Mouse (Mus musculus) urinary bladder, postnatal 14 days (tissue): ENCODE measurements around the gene Golt1a.
"Not testable (repeated sequence)": the region's sequence is repeated elsewhere in the genome, so short reads cannot be mapped to it uniquely, and the experiment has no call there.

ENCODE experiments used
- DNase-seq: peaks from one replicate; pipeline ENCODE4 v3.0.0; 2021; ENCODE audit warnings: low spot score

Golt1a gene

GRCm38 (mm10) chr1:133306842-133307241 lies 2.8 kb upstream of the Golt1a start:
- peak; percentile 83 for DNase-seq

- peak; percentile 26 for DNase-seq
These were observed 2.3 kb upstream of the Golt1a start for GRCm38 (mm10) chr1:133307318-133307717.

GRCm38 (mm10) chr1:133311240-133311639 lies 1.6 kb downstream of the Golt1a start:
- DNase-seq: no peak

DNA sequence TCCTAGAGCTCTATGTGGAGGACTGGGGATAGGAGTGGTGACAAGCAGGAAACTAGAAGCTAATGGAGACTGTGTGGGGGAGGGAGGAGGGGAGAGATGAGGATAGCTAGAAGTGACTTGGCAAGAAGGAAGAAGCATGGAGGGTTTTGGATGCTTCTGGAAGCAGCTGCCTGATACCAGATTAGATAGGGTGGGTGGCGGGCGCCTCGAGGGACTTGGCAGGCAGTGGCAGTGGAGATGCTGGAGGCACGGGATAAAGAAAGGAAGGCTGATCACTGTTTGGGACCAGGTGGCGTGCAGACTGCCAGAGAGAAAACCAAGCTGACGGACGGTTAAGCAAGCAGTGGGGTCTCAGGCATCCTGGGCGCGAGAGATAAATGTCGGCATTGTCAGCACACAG lies 2.3 kb downstream of the Golt1a start:
- DNase-seq: no peak

DNA sequence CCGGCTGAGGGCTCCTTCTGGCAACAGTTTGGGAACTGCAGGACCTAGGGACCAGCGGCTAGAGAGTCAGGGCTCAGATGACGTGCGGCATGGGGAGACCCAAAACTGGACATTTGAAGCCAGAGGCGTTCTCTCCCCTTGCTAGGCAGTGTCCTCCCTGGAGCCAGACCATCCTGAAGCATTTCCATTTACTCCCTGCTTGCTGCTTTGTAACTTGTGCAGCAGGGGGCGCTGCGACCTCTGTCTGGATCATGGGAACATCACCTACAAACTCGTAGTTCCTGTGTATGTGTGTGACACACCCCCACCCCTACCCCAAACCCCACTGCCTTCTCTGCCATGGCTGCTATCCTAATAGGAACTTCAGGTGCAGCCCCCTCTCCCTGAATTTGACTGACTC lies 4.8 kb downstream of the Golt1a start:
- peak; percentile 67 for DNase-seq

- DNase-seq: no peak
These were observed 6.2 kb downstream of the Golt1a start for GRCm38 (mm10) chr1:133315775-133316174.

DNA sequence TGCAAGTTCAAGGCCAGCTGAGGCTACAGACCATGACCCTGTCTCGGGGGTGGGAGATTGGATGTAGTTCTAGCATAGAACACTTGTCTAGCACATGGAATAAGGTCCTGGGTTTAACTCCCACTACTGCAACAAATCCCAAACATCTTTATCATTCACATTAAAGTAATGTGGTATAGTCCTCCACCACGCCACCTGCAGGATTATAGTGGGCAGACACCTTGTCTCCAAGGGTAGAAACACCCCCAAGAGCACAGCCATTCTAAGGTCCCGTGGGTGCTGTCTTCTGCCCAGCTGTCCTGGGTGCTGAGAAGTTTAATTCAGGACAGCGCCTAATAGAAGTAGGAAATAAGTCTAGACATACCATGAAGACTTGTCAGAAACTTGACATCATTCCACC lies 7.0 kb downstream of the Golt1a start:
- DNase-seq: no peak

DNA sequence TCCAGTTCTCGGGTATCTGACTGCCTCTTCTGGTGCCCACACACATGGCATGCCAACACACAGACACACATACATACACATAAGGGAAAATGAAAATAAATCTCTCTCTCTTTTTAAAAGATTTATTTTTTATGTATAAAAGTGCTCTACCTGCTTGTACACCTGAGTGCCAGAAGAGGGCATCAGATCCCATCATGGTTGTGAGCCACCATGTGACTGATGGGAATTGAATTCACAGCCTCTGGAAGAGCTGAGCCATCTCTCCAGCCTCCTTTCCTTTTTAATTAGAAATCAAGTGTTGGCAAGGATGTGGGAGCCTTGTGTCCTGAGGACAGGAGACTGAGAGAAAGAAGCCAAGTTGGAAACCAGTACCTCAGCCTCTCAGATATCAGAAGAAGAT lies 7.5 kb downstream of the Golt1a start:
- DNase-seq: no peak

GRCm38 (mm10) chr1:133321267-133321925 lies 11.8 kb downstream of the Golt1a start, which contains the start of gene Kiss1:
Kiss1 (plus strand) TSS chr1:133321875.
- no peak for DNase-seq

- DNase-seq: no peak
These were observed 13.7 kb downstream of the Golt1a start for GRCm38 (mm10) chr1:133323333-133323732.

DNA sequence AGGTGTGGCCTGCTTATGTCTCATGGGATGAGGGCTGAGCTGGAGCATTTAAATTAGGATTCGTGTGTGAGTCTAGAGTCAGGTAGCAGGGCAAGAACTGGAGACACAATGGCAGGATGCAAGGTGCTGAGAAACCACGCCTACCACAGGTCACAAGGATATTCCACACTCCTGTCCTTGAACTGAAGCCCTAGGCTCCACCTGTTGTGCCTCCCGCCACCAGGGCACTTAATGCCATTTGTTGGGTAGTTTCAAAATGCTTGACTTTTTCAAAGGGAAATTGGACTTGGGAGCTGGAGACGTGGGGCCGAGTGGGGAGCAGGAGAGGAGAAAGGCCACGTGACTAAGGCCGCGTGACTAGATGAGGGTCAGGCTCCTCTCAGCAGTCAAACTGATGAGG lies 16.4 kb downstream of the Golt1a start:
- no peak for DNase-seq

DNA sequence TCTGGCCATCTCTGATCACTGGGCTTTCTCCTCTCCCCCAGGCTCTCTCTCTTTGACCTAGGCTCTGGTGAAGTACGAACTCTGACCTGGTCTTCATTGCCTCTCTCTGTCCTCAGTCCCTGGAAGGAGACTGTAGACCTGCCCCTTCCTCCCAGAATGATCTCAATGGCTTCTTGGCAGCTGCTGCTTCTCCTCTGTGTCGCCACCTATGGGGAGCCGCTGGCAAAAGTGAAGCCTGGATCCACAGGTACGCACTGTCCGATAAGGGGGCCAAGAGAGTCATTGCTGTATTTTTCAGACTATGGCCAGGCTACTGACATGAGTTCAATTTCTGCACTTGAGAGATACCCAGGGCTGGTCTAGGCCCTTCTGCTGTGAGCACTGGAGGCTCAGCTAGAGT lies 17.5 kb downstream of the Golt1a start:
- no peak for DNase-seq

DNA sequence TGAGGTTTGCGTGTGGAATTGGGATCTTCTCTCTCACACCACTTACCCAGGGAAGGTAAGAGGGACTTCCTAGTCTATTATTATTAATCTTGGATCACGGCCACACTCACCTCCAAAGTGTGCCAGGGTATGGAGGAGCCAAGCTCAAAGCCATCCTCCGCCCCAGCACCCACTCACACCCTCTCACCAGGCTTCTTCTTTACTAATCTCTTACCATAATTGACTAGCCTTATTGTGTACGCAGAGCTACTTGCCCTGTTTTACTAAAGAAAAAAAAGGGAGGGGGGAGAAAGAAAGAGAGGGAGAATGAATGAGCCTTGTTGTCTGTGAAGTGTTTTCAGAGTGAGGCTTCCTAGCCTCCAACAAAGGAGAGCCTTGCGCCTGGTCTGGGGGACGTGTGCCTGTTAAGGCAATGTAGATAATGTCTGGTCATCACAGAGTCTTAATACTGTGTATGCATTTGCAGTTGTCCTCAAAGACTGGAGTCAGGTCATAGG lies 18.7 kb downstream of the Golt1a start:
- DNase-seq: no peak

- no peak for DNase-seq
These were observed 19.5 kb downstream of the Golt1a start for GRCm38 (mm10) chr1:133328896-133329637.

DNA sequence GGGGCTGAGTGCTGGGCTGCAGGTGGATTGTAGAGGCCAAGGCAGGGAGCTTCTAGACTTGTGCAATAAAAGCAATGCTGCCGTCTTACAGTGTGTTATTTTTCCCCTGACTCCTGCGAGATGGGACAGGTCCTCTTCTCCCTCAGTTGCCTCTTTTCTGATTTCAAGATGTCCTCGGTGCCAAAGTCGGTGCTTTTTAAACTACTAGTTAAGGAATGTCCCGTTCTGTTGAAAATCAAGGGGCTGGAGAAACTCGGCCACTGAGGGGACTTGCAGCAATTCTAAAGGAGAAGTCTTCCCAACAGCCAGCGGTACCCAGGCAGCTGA lies 20.0 kb downstream of the Golt1a start:
- DNase-seq: no peak

DNA sequence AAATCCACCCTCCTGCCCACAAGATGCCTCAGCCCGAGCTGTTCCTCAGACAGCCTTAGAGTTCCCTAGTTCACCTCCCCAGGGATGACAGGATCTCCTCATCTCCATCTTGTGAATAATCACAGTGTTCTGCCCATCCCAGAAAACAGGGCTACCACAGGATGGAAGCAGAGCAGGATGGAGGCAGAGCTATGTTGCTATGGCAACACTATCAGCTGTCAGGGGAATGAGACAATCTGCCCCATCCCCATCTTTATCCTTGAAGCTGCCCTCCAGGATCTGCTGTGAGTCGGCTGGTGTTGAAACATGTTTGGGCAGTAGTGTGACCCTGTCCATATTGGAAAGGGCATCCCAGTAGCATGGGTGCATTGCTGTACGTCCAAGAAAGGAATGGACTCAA lies 21.5 kb downstream of the Golt1a start:
- DNase-seq: no peak

DNA sequence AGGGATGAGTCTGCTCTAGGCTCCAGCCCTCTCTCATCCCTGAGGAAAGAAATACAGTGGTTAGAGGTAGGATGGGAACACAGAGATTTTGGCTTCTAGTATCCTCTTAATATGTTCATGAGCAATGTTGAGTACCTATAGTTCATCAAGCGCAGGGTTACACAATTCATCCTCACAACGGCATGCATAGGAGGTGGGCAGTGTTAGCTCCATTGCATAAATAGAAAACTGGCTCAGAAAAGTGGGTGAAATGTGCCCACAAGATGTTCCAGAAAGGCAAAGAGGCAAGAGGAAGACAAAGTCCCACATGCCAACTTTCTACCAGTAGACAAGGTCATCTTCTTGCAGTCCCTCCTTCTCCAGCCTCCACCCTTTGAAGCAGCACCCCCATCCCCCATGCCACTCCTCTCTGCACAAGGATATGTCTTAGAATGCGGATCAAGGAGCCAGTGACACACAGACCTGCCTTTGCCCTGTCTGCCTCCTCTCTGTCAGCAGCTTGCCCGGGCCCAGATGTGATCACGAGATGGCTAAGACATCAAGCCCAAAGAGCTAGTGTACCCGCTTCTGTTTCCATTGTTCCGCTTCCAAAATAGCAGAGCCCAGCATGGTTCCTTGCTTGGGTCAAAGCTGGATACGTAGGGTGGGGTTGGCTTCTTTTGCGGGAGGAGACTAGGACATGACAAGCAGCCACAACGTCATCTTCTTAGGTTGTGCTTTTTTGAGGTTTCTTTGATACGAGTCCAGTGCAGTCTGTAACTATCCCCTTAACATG lies 23.2 kb downstream of the Golt1a start:
- no peak for DNase-seq

DNA sequence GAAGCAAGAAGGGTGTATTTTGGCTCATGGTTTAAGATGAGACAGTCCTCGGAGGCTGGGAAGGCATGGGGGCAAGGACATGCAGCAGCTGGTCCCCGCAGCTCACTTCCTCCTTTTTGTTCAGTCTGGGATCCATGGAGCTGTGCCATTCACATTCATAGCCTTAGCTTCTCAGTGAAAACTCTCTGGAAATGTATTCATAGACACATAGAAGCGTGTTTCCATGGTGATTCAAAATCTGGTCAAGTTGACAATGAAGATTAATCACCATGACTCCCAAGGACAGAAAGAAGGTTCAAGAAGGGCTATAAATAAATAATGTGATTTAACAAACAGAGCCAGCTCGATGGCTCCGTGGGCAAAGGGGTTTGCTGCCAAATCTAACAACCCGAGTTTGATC lies 24.3 kb downstream of the Golt1a start:
- no peak for DNase-seq

DNA sequence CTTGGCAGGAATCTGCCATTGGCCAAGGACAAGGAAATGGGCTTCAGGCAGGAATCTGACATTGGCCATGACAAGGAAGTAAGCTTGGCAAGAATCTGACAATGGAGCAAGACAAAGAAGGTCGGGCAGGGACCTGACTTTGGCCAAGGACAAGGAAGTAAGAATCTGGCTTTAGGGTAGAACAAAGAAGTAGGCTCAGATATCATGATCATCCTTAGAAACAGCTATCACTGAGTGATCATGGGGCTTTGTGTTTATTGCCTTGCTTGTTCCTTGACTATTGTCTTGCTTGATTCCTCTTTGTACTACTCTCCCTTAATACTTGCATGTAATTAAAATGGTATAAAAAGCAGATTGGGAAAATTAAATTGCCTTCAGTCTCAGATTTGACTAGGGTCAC lies 30.8 kb downstream of the Golt1a start:
- not testable (repeated sequence) for DNase-seq

- DNase-seq: no peak
These were observed 34.8 kb downstream of the Golt1a start for GRCm38 (mm10) chr1:133344357-133344756.

DNA sequence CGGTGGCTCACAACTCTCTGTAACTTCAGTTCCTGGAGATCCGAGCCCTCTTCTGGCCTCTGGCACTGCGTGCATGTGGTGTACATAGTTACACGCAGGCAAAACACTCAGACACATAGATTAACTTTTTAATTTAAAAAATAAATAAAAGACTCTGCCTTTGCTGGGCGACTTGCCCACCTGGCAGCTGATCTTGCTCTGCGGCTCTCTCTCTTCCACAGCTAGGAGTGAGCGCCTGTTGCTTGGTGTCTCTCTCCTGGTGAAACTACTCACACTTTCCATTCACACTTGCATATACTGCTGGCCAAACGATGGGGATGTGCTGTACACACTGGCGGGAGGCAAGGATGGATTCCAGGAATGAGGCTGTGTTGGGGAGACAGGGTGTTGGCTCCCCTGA lies 36.9 kb downstream of the Golt1a start:
- DNase-seq: no peak

- no peak for DNase-seq
These were observed 37.6 kb downstream of the Golt1a start for GRCm38 (mm10) chr1:133347226-133347625.
